Mouse (Mus musculus): Measurements from ENCODE around the gene Spata20.

Spata20 gene

DNA sequence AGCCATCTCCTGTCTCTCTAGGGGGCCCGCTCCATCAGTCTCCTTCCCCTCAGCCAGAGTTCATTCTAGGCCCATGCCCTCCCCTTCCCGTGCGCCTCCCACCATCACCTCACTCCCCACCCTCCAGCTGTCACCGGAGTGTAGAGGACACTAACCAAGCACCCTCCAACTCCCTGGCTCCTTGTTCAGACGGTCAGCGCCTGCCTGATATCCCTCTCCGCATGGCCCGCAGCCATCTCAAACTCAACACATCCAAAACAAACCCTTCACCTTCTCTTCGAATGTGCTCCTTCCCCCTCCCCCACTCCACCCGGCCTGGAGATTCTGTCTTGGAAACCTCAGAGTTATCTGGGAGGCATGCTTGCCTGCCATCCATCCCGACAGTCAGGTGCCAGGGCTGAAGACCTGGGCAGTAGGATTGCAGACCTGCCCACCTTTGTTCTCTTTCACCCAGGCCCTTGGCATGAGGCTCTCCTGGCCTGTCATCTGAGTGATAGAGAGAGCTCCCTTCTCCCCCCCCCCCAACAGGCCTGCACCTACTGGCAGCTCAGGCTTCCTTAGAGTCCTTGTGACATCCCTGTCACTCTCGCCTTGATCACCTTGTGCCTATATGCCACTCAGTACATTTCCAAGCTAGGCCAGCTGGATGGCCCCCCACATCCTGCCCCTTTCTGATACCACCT, 34.7 kb downstream of the Spata20 start:
- DNase-seq (ENCODE audit: low read depth) = no peak

DNA sequence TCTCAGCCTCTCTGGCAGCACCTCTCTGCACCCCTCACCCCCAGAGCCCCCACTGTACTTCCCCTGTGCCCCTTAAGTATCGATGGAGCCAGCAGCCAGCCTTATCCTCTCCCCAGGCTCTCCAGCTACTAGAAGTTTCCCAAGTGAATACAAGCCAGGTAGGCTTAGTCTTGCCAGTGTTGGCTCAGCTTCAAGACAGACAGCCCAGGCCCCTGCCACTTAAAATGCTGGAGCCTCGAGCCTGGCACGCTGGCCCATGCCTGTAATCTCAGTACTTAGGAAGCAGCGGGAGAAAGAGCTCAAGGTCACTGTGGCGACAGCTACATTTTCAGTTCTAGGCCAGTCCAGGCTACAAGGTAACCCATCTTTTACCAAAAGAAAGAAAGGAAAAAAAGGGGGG, 36.1 kb downstream of the Spata20 start:
- no peak for DNase-seq (ENCODE audit: low read depth)

GRCm38 (mm10) chr11:94449239-94449638, 36.7 kb downstream of the Spata20 start:
- DNase-seq (ENCODE audit: low read depth) = no peak

DNA sequence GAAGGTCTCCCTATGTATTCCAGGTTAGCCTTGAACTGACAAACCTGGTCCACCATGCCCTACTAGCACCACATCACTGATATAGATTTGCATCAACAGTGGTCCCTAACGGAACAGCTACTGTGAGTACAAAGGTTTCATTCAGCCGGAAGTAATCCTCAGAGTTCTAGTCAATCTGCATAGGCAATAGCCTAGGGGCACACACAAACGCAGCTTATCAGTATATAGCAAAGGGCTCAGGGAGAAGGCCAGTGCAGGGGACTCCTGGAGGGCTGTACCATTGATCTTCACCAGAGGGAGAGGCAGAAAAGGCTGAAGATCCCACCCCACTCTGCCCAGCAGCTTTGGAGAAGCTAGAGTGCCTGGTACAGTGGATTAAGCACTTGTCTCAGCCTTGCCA, 39.0 kb downstream of the Spata20 start:
- no peak for DNase-seq (ENCODE audit: low read depth)

DNA sequence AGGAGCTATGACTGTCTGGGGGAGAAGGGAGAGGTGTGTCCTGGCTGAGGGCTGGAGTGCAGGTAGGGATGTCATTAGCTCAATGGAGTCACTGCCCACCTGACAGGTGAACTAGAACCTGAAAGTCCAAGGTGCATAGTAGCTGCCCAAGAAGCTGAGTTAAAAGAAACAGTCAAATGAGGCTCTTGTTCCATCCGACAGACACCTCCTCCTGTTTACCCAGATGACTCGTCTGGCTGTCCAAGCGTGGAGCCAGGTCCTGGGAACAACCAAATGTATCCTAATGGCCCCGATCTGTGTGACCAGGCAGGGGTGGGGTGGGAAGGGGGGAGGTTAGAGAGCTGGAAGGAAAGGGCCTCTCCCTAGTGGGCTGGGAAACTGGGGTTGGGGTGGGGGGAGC, 40.7 kb downstream of the Spata20 start:
- DNase-seq (ENCODE audit: low read depth) = no peak

DNA sequence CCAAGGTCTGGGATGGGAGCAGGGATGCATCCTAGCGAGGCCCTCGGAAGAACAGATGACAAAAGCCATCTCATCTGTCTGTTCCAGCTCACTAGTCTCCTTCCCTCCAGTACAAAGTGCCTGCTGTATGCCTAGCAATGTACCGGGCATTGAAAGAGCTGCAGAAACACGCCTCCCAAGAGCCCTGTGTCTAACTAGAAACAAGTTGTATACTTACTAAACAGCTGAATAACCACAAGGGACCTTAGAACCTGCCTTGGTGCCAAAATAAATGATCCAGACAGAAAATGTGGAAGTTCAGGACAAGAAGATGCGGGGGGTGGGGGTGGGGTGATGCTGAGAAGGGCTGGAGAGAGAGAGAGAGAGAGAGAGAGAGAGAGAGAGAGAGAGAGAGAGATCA, 41.1 kb downstream of the Spata20 start:
- DNase-seq (ENCODE audit: low read depth) = no peak

- DNase-seq (ENCODE audit: low read depth) = no peak
Measured at GRCm38 (mm10) chr11:94441752-94442151, 44.2 kb downstream of the Spata20 start.

- DNase-seq (ENCODE audit: low read depth) = no peak
Measured at GRCm38 (mm10) chr11:94441122-94441521, 44.9 kb downstream of the Spata20 start.

GRCm38 (mm10) chr11:94440421-94440820, 45.6 kb downstream of the Spata20 start:
- no peak for DNase-seq (ENCODE audit: low read depth)

- no peak for DNase-seq (ENCODE audit: low read depth)
Measured at GRCm38 (mm10) chr11:94429011-94429651, 56.8 kb downstream of the Spata20 start.

Measured in induced T-regulatory cell, adult 2 months (primary cell).